Mouse (Mus musculus) kidney, postnatal 14 days (tissue): ENCODE measurements around the gene Fkbp7.
"Not testable (repeated sequence)": the region's sequence is repeated elsewhere in the genome, so short reads cannot be mapped to it uniquely, and the experiment has no call there.

Source experiments
- DNase-seq: peaks from one replicate; pipeline ENCODE4 v3.0.0; 2022; ENCODE audit warnings: mixed read lengths

Fkbp7 gene

GRCm38 (mm10) chr2:76659419-76659818 lies 13.5 kb downstream of the Fkbp7 start:
- no peak for DNase-seq

- DNase-seq, result no peak
Observed at GRCm38 (mm10) chr2:76658551-76658950, 14.4 kb downstream of the Fkbp7 start.

DNA sequence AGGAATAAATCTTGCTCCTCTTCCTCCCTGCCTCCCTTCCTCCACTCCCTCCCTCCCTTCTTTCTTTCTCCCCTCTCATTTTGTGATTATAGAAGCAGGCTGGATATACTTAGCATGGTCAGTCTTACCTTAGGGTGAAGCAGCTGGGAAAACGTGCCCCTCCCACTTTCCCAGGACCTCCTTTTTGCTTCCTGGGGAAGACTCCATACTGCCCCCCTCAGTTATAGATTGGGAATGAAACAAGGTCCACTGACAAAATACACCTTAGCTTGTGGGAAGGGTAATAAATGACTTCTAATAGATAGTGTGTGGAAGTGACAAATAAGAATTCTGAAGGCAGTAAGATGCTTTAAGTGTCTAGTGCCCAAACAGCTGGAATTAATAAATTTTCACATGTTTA lies 16.9 kb downstream of the Fkbp7 start:
- no peak for DNase-seq

DNA sequence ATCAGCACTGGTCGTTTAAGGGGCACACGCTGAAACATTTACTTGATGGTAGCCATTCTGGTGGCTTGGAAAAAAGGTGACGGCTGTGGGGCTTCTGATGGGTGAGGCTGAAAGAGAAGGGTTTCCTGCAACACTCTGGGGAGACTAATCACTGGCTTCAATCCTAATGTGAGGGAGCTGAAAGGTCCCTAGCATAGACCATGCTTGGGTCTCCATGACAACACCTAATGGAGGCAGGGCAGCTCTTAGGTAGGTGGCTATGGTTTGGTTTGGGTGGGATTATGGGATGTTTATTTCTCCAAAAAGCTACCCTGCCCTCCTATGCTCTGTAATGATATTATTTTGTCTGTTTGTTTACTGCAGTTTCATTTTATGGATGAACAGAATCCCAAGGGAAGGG lies 17.5 kb downstream of the Fkbp7 start:
- no peak for DNase-seq

DNA sequence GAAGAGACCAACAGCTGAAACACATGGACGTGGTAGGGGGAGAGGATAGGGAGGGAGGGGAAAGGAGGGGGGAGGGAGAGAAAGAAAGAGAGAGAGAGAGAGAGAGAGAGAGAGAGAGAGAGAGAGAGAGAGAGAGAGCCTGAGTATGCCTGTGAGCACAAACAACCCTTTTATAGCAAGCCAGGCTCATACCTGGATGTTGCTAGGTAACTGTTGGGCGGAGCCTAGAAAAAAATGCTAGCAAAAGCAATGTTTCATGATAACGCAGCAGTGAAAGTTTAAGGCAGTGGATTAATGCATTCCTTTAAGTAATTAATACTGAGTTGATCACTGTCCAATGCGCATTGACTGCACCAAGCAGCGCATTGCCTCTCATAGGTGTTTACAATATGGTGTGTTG lies 18.3 kb downstream of the Fkbp7 start:
- no peak for DNase-seq

- DNase-seq, result no peak
Observed at GRCm38 (mm10) chr2:76653070-76653469, 19.8 kb downstream of the Fkbp7 start.

DNA sequence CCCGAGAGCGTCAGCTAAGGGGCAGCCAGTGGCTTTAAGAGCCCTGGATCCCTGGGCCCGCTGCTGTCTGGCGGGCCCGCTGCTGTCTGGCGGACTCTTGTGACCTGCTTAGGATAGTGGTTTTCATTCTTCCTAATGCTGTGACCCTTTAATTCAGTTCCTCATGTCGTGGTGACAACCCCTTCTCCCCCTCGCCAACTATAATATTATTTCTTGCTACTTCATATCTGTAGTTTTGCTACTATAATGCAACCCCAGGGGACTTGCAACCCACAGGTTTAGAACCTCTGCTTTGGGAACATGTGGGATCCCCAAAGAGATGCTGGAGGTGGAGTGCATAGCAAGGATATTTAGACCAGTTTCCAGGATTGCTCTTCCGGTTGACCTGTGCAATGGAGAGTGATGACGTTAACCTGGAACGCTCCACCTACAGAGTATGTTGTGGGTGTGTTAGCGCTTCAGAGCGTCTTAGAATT lies 24.2 kb downstream of the Fkbp7 start:
- DNase-seq, result no peak

GRCm38 (mm10) chr2:76647883-76648570 lies 24.9 kb downstream of the Fkbp7 start, which contains the start of the genes Prkra and Pjvk:
Gene Prkra (minus strand): TSS chr2:76648015.
Gene Pjvk (plus strand): TSS chr2:76648476.
- DNase-seq, result peak; percentile 99

DNA sequence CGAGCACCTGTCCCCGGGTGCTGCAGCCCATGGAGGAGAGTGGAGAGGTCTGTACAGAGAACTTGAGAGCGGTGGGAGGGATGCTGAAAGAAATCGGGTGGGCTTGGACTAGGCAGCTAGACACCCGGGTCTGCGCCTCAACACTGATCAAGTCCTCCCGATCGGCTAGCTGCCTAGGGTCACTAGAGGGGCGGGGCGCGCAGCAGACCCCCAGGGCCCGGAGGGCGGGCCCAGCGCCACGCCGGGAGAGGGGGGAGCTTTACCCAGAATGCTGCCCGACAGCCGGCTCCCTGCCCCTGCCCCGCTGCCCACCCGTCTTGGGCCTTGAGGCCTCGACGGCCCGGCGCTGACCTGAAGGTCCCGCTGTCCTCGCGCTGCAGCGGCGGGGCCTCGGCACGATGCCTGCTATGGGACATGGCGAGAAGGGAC lies 25.5 kb downstream of the Fkbp7 start:
- DNase-seq, result no peak

- no peak for DNase-seq
Observed at GRCm38 (mm10) chr2:76643801-76644200, 29.1 kb downstream of the Fkbp7 start.

GRCm38 (mm10) chr2:76639637-76640036 lies 33.3 kb downstream of the Fkbp7 start:
- DNase-seq, result no peak

DNA sequence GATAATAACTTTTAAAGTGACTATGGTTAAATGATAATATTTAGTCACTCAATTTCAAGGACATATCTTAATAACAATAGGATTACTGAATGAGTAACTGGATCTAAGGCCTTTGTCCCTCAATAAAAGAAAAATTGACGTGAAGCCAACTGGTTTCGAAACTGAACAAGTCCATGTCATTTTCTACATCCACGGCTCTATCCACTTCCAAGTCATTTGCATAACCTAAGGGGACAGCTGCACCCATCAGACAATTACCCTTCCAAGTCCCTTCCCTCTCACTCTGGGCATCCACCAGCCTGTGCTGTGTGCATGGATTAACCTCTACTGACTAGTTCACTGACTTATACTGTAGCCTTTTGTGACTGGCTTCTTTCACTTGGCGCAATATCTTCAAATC lies 41.3 kb downstream of the Fkbp7 start:
- no peak for DNase-seq

- no peak for DNase-seq
Observed at GRCm38 (mm10) chr2:76630293-76630692, 42.6 kb downstream of the Fkbp7 start.

- DNase-seq, result not testable (repeated sequence)
Observed at GRCm38 (mm10) chr2:76622316-76622715, 50.6 kb downstream of the Fkbp7 start.

GRCm38 (mm10) chr2:76621724-76622123 lies 51.2 kb downstream of the Fkbp7 start:
- no peak for DNase-seq

DNA sequence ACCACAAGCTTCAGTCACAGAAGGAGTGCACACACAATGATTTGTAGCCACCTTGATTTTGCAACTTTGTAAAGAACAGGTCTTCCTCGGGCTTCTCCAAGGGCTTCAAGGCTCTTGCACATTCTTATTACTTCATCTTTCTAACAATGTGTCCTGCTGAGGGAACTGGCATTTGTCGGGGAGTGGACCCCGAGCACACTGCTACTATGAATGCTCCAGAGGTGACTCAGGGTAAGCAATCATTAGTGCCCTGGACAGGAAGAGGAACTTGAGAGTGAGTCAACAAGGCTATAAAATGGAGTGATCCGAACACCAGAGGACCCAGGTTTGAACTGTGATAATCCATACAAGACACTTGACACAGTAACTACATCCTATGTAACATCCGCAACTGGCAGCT lies 52.7 kb downstream of the Fkbp7 start:
- DNase-seq, result no peak

DNA sequence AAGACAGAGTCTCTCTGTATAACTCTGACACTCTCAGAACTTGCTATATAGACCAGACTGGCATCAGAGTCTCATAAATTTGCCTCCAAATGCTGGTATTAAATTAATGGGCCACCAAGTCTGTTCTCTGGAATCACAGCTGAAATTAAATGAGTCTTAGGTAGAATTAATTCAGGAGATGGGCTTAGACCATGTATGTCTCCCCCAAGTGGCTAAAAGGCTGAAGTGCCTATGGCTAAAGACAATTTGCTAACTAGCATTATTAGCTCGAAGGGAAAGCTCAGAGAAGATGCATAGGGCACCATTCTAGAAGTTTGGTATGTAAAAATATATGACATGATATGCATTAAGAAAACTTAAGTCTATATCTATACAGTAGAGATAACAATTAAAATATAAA lies 54.8 kb downstream of the Fkbp7 start:
- peak; percentile 51 for DNase-seq
